Mouse (Mus musculus) neural tube, embryonic 14.5 days (tissue): ENCODE data around the gene Gm26920. TPM values are rescaled to one million over a fixed set of nuclear protein-coding genes. Genes with fewer than 3 reads are reported as not detected.
A peak's percentile ranks its signal among the peaks of the same experiment; 100 is the strongest.

Experiments
- ATAC-seq: fragments of 200-750 bp; cut with Nextera tagmentation; 2 replicates; pipeline ENCODE4 v1.8.0; 2017; ENCODE audit warnings: low read depth, mild to moderate bottlenecking, moderate TSS enrichment, moderate library complexity
- H3K27ac ChIP-seq: fragments of 300-500 bp; sonication (generic); 2 replicates; pipeline ENCODE4 v1.5.1; 2014; ENCODE audit warnings: low read depth, mild to moderate bottlenecking, control low read depth, low read length, moderate library complexity, mixed read lengths
- H3K27me3 ChIP-seq: fragments of 300-500 bp; sonication (generic); 2 replicates; pipeline ENCODE4 v1.6.1; 2014; ENCODE audit warnings: low read length; ENCODE audit not compliant: control insufficient read depth, insufficient read depth
- H3K36me3 ChIP-seq: fragments of 300-500 bp; sonication (generic); 2 replicates; pipeline ENCODE4 v1.6.1; 2014; ENCODE audit warnings: low read length, mixed read lengths; ENCODE audit not compliant: control insufficient read depth, insufficient read depth
- H3K4me1 ChIP-seq: fragments of 300-500 bp; sonication (generic); 2 replicates; pipeline ENCODE4 v1.6.1; 2014; ENCODE audit warnings: low read length; ENCODE audit not compliant: control insufficient read depth, insufficient read depth
- H3K4me2 ChIP-seq: fragments of 300-500 bp; sonication (generic); 2 replicates; pipeline ENCODE4 v1.6.1; 2014; ENCODE audit warnings: mild to moderate bottlenecking, low read depth, low read length, control low read depth
- H3K4me3 ChIP-seq: fragments of 300-500 bp; sonication (generic); 2 replicates; pipeline ENCODE4 v1.5.1; 2014; ENCODE audit warnings: low read depth, low read length, control low read depth, mixed read lengths
- H3K9ac ChIP-seq: fragments of 300-500 bp; sonication (generic); replicated peaks from 2 replicates; pipeline ENCODE4 v1.6.1; 2014; ENCODE audit warnings: low read depth, mild to moderate bottlenecking, control low read depth, low read length, mixed read lengths
- H3K9me3 ChIP-seq: fragments of 300-500 bp; sonication (generic); 2 replicates; pipeline ENCODE4 v1.6.1; 2016; ENCODE audit warnings: low read length; ENCODE audit not compliant: control insufficient read depth
- WGBS: fragments of 180-500 bp; shearing (Covaris S2); extraction: QIAGEN DNeasy Blood & Tissue Kit; methylation state at CpG from one replicate; pipeline ENCODE4 v1.1.7; 2014; 5-methylcytosine and 5-hydroxymethylcytosine counted together
- microRNA-seq: library from miRNA; unstranded; fragments of <30 nt; microRNA quantifications from one replicate; pipeline ENCODE4, GENCODE M21; 2016
- polyA plus RNA-seq: library from polyadenylated mRNA; unstranded; fragments of >200 nt; fragmentation: Nextera tagmentation; extraction: Ambion mirVana; gene quantifications from 2 replicates; pipeline ENCODE4 v1.2.1, GENCODE M21; 2014

Gene Gm26920
- polyA plus RNA-seq, 1 experiment from 2014 or later, result 2.1 TPM

- Histone ChIP-seq H3K4me1 (peaks cover 17% of the 10 kb centered on the region), H3K27ac (no peak overlapping the region), H3K4me3 (no peak overlapping the region), H3K27me3 (no peaks in the 10 kb centered on the region), H3K9ac (no peak overlapping the region), H3K4me2 (no peak overlapping the region), H3K36me3 (peaks cover 23% of the 10 kb centered on the region), H3K9me3 (no peaks in the 10 kb centered on the region)
- ATAC-seq, result peak; percentile 41; the same call in 1 of the 2 replicates
- 62% methylated on average over 4 of the region's 4 CpGs for WGBS
Measured at GRCm38 (mm10) chr7:30012956-30013363, 77.2 kb downstream of the Gm26920 start.

DNA sequence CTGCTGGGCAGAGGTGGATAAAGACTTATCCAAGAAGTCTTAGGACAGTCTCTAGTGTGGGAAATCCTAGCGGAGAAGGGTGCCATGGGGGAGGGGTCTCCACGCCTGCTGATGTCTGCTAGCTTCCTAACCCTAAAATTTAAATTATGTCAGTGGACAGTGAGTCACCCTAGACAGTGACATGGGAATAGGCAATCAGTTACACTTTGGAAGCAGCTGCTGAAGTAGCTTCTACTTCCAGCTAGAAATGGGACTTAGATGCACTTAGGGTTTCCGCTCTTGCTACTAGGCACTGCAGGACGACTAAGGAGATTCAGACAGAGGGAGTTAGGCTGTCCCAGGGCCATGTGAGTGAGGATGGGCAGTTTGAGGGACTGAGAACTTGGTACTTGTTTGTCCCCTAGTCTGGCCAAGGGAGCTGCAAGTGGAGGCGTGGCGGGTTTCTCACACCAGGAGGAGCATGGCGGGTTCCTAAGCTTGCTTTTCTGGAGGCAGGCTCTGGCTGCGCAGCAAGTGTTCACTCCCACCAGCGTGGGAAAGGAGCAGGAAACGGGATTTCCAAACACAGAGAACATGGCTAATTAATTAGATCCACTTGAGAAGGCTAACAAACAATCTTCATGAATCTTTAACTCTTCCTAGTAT, 79.5 kb downstream of the Gm26920 start:
- H3K4me3 ChIP-seq, result no peak overlapping the region
- 79% methylated on average over 10 of the region's 10 CpGs for WGBS
- peaks cover 17% of the 10 kb centered on the region for H3K4me1 ChIP-seq
- ATAC-seq, result no peak
- no peaks in the 10 kb centered on the region for H3K27me3 ChIP-seq
- peaks cover 15% of the 10 kb centered on the region for H3K36me3 ChIP-seq
- H3K4me2 ChIP-seq, result no peak overlapping the region
- H3K9ac ChIP-seq, result no peak overlapping the region
- H3K27ac ChIP-seq, result no peak overlapping the region
- H3K9me3 ChIP-seq, result no peaks in the 10 kb centered on the region

DNA sequence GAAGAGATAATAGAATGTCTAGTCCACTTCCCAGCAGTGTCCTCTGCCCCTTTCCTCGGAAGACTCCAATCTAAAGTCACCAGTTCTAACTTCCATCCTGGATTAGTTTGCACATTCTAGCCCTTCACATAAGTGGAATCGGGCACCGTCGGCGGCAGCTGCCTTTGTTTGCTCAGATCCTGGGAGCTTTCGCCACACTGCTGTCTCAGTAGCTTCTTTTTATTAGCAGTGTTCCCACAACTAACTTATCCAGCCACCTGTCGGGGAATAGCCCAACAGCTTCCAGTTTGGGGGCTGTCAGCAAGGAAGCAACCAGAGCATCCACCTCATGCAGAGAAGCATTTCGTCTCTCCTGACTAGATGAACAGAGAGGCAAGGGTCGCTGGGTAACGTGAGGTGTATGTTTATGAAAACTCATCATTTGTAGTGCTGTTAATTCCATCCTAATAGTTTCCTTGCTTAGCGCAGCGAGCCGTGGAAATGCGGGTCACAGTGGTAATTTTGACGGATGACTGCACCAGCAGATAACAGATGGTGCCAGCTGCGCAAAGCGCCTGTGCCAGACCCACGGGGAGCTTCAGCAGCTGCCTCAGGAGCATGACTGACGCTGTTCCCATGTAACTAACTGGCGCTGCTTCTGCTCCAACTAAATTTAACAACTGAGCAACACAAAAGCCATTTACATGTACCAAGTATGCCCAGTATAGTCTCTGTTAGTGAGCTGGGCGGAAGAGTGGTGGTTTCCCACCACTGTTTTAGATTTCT, 80.7 kb downstream of the Gm26920 start:
- Histone ChIP-seq H3K4me3 (no peak overlapping the region), H3K27me3 (no peaks in the 10 kb centered on the region), H3K9ac (no peak overlapping the region), H3K4me2 (no peak overlapping the region), H3K4me1 (peaks cover 17% of the 10 kb centered on the region), H3K36me3 (peaks cover 5% of the 10 kb centered on the region), H3K27ac (peak overlapping the region; percentile 56), H3K9me3 (no peaks in the 10 kb centered on the region)
- WGBS, result 29% methylated on average over 21 of the region's 21 CpGs
- peak; percentile 52; the same call in 1 of the 2 replicates for ATAC-seq

DNA sequence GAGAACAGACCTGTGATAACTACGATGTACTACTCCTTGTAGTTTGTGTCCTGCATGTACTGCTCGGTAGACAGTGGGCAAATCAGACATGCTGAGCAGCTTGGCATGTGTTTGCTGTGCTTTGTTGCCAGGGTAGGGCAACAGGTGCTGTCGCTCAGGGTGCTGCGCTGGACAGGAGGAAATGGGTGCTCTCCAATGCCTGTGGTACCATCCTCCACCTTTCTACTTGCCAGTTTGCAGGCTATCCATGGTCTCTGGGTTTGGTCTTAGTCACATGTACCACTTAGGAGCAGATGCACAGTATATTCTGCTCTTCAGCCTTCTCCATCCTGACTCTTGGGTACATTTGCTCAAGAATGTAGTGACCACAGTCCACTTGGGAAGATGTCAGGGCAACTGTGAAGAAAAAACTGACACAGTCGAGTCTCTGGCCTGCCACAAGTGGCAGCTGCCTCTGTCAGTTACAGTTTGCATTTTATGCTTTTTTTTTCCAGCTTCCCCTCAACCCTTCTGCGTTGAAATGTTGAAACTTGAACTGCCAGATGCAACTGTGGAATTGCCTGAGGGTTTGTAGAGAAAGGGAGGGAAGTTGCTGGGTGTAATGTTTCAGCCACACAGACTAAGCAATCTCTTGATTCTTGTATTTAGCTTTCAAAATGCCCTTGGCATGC, 82.1 kb downstream of the Gm26920 start:
- no peak for ATAC-seq
- H3K27ac ChIP-seq, result no peak overlapping the region
- H3K9me3 ChIP-seq, result no peaks in the 10 kb centered on the region
- no peak overlapping the region for H3K9ac ChIP-seq
- no peaks in the 10 kb centered on the region for H3K27me3 ChIP-seq
- H3K4me3 ChIP-seq, result no peak overlapping the region
- 76% methylated on average over 6 of the region's 6 CpGs for WGBS
- H3K4me2 ChIP-seq, result no peak overlapping the region
- H3K36me3 ChIP-seq, result peaks cover 2% of the 10 kb centered on the region; the same call in 1 of the 2 replicates
- peaks cover 17% of the 10 kb centered on the region for H3K4me1 ChIP-seq

DNA sequence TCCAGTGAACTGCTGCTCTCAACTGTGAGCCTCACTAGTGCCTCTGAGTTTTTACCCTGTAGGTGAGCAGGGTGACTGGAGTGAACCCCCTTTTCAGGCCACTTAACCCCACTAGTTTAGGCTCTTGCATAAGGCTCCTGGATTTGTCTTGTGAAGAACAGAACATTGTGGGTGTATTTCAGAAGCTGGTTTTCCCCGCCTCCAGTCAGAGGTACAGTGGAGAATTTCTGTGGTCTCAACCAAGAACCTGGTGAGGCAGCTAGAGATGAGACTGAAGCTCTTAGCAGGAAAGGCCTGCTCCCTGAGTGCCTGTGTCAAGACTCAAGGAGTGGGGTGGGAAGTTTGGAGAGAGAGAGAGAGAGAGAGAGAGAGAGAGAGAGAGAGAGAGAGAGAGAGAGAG, 82.6 kb downstream of the Gm26920 start:
- no peak overlapping the region for H3K4me2 ChIP-seq
- no peak overlapping the region for H3K9ac ChIP-seq
- 92% methylated on average over 1 of the region's 1 CpGs for WGBS
- H3K27me3 ChIP-seq, result no peaks in the 10 kb centered on the region
- H3K4me3 ChIP-seq, result no peak overlapping the region
- H3K4me1 ChIP-seq, result peaks cover 17% of the 10 kb centered on the region
- H3K36me3 ChIP-seq, result peaks cover 5% of the 10 kb centered on the region; the same call in 1 of the 2 replicates
- no peaks in the 10 kb centered on the region for H3K9me3 ChIP-seq
- ATAC-seq, result no peak
- no peak overlapping the region for H3K27ac ChIP-seq

Small RNAs within 50 kb of the gene (microRNA-seq; reads per million reads assigned to microRNA genes)
- not detected for gene Gm23368

Other genes with a start within 250 kb of the Gm26920 start
- gene Zfp940, start 236.7 kb downstream of the Gm26920 start, polyA plus RNA-seq, result 13.4 and 16.0 TPM in 2 replicates
- 24.2 and 28.3 TPM in 2 replicates for gene Zfp420, start 230.4 kb downstream of the Gm26920 start, polyA plus RNA-seq
- gene Zfp27, start 183.8 kb downstream of the Gm26920 start, polyA plus RNA-seq, result 17.0 and 19.5 TPM in 2 replicates
- gene Zfp383, start 182.2 kb downstream of the Gm26920 start, polyA plus RNA-seq, result 7.7 and 9.7 TPM in 2 replicates
- gene Zfp74, start 136.3 kb downstream of the Gm26920 start, polyA plus RNA-seq, result 21.2 and 25.3 TPM in 2 replicates
- gene Zfp568, start 106.5 kb downstream of the Gm26920 start, polyA plus RNA-seq, result 4.0 and 5.5 TPM in 2 replicates
- 13.4 and 13.7 TPM in 2 replicates for gene Zfp14, start 39.0 kb downstream of the Gm26920 start, polyA plus RNA-seq
- gene Zfp82, start 17.5 kb downstream of the Gm26920 start, polyA plus RNA-seq, result 10.2 and 11.0 TPM in 2 replicates
- 13.8 and 17.1 TPM in 2 replicates for gene Zfp566, start 117 bp upstream of the Gm26920 start, polyA plus RNA-seq
- 87.8 and 102 TPM in 2 replicates for gene Zfp260, start 4.4 kb upstream of the Gm26920 start, polyA plus RNA-seq
- 13.5 and 14.4 TPM in 2 replicates for gene Zfp382, start 31.5 kb upstream of the Gm26920 start, polyA plus RNA-seq
- 9.9 and 17.6 TPM in 2 replicates for gene Zfp146, start 79.3 kb upstream of the Gm26920 start, polyA plus RNA-seq
- 4.7 and 5.9 TPM in 2 replicates for gene Cox7a1, start 93.7 kb upstream of the Gm26920 start, polyA plus RNA-seq
- gene Capns1, start 108.4 kb upstream of the Gm26920 start, polyA plus RNA-seq, result 61.7 and 63.1 TPM in 2 replicates
- gene Polr2i, start 141.5 kb upstream of the Gm26920 start, polyA plus RNA-seq, result 176 and 217 TPM in 2 replicates
- gene Tbcb, start 141.9 kb upstream of the Gm26920 start, polyA plus RNA-seq, result 402 and 413 TPM in 2 replicates
- not detected in 2 replicates for gene Ovol3, start 145.3 kb upstream of the Gm26920 start, polyA plus RNA-seq
- gene Thap8, start 189.7 kb upstream of the Gm26920 start, polyA plus RNA-seq, result 0.99 and 1.0 TPM in 2 replicates
- gene Wdr62, start 190.0 kb upstream of the Gm26920 start, polyA plus RNA-seq, result 3.1 and 3.7 TPM in 2 replicates
- 115 and 133 TPM in 2 replicates for gene Clip3, start 201.3 kb upstream of the Gm26920 start, polyA plus RNA-seq
- 134 and 137 TPM in 2 replicates for gene Alkbh6, start 218.3 kb upstream of the Gm26920 start, polyA plus RNA-seq
- 12.7 and 16.9 TPM in 2 replicates for gene Syne4, start 224.4 kb upstream of the Gm26920 start, polyA plus RNA-seq
- gene E130208F15Rik, start 231.3 kb upstream of the Gm26920 start, polyA plus RNA-seq, result not detected in 2 replicates
- gene Sdhaf1, start 233.5 kb upstream of the Gm26920 start, polyA plus RNA-seq, result 16.3 and 20.1 TPM in 2 replicates